Mouse (Mus musculus) lung, postnatal 0 days (tissue): ENCODE results near the gene Fxyd2.

Source experiments
- CTCF ChIP-seq: IDR thresholded peaks from 2 replicates; pipeline ENCODE4 v1.5.1; 2016; ENCODE audit warnings: antibody characterized with exemption, mild to moderate bottlenecking
- EP300 ChIP-seq: IDR thresholded peaks from 2 replicates; pipeline ENCODE4 v1.6.1; 2016; ENCODE audit warnings: antibody characterized with exemption, mild to moderate bottlenecking, control low read depth

DNA sequence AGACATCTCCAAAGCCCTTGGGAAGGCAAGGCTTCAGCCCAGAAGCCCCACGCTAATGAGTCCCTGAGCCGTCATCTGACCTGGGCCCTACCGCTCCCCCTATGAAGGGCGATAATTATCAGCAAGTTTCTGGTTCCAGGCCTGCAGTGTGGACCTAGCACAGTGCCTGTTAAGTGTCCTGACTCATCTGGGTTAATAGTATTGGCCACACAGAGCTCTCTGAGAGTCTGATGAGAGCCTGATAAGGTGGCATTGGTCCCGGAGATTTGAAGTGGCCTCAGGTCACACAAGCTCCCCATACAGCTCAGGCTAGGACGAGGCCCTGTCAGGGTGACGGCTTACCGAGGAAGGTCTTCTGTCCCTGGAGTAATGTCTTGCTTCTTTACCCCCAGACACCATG is 9.9 kb upstream of the Fxyd2 start:
- TF ChIP-seq CTCF, result no peak
- TF ChIP-seq EP300, result no peak
